Mouse (Mus musculus): ENCODE data around the gene Agrn.

DNA sequence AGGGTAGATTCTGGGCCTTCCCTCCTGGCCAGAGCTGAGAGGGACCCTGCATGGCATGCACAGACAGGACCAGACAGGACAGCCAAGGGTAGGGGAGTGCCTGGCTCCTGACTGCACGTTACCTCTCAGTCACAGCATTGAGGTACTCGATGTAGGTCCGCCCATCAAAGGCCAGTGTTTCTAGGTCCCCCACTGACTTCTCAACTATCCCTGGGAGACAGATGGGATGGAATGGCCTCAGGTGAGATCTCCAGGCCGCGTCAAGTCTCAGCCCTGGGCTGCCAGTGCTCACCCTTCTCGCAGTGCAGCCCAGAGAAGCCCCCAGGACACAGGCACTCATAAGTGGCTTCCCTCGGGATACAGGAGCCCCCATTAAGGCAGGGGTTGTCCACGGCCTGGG is 28.7 kb downstream of the Agrn start:
- TF ChIP-seq CTCF (IDR thresholded peaks at IDR 0.05; ENCODE audit: low read depth): no peak
- TF ChIP-seq EP300 (IDR thresholded peaks at IDR 0.05; ENCODE audit: low read depth): no peak
